Mouse (Mus musculus) intestine, embryonic 16.5 days (tissue): ENCODE results near the gene Stx5a. TPM values are rescaled to one million over a fixed set of nuclear protein-coding genes. Genes with fewer than 3 reads are reported as not detected.
"Not testable (repeated sequence)": the region's sequence is repeated elsewhere in the genome, so short reads cannot be mapped to it uniquely, and the experiment has no call there.

Experiments used
- ATAC-seq: fragments of 200-750 bp; cut with Nextera tagmentation; 2 replicates; pipeline ENCODE4 v1.8.0; 2017; ENCODE audit warnings: moderate TSS enrichment, moderate library complexity
- H3K27ac ChIP-seq: fragments of 300-500 bp; sonication (generic); 2 replicates; pipeline ENCODE4 v1.5.1; 2014; ENCODE audit warnings: mild to moderate bottlenecking, low read length
- H3K27me3 ChIP-seq: fragments of 300-500 bp; sonication (generic); replicated peaks from 2 replicates; pipeline ENCODE4 v1.6.1; 2014; ENCODE audit warnings: low read length, control low read depth, mixed read lengths; ENCODE audit not compliant: control insufficient read depth, insufficient read depth
- H3K36me3 ChIP-seq: fragments of 300-500 bp; sonication (generic); 2 replicates; pipeline ENCODE4 v1.6.1; 2014; ENCODE audit warnings: low read length, control low read depth; ENCODE audit not compliant: control insufficient read depth, insufficient read depth
- H3K4me1 ChIP-seq: fragments of 300-500 bp; sonication (generic); 2 replicates; pipeline ENCODE4 v1.6.1; 2014; ENCODE audit warnings: low read length, control low read depth, mixed read lengths; ENCODE audit not compliant: control insufficient read depth, insufficient read depth
- H3K4me2 ChIP-seq: fragments of 300-500 bp; sonication (generic); 2 replicates; pipeline ENCODE4 v1.6.1; 2014; ENCODE audit warnings: low read depth, low read length, control low read depth
- H3K4me3 ChIP-seq: fragments of 300-500 bp; sonication (generic); 2 replicates; pipeline ENCODE4 v1.5.1; 2014; ENCODE audit warnings: mild to moderate bottlenecking, low read length
- H3K9ac ChIP-seq: fragments of 300-500 bp; sonication (generic); 2 replicates; pipeline ENCODE4 v1.6.1; 2014; ENCODE audit warnings: low read depth, low read length
- H3K9me3 ChIP-seq: fragments of 300-500 bp; sonication (generic); 2 replicates; pipeline ENCODE4 v1.6.1; 2016; ENCODE audit warnings: low read length, control low read depth; ENCODE audit not compliant: control insufficient read depth
- WGBS: fragments of 180-500 bp; shearing (Covaris S2); extraction: QIAGEN DNeasy Blood & Tissue Kit; methylation state at CpG from one replicate; pipeline ENCODE4 v1.1.7; 2014; 5-methylcytosine and 5-hydroxymethylcytosine counted together
- polyA plus RNA-seq: library from polyadenylated mRNA; unstranded; fragments of >200 nt; fragmentation: Nextera tagmentation; extraction: Ambion mirVana; gene quantifications from 2 replicates; pipeline ENCODE4 v1.2.1, GENCODE M21; 2015

The Stx5a gene
- polyA plus RNA-seq, 1 experiment from 2014 or later, result 124 TPM

DNA sequence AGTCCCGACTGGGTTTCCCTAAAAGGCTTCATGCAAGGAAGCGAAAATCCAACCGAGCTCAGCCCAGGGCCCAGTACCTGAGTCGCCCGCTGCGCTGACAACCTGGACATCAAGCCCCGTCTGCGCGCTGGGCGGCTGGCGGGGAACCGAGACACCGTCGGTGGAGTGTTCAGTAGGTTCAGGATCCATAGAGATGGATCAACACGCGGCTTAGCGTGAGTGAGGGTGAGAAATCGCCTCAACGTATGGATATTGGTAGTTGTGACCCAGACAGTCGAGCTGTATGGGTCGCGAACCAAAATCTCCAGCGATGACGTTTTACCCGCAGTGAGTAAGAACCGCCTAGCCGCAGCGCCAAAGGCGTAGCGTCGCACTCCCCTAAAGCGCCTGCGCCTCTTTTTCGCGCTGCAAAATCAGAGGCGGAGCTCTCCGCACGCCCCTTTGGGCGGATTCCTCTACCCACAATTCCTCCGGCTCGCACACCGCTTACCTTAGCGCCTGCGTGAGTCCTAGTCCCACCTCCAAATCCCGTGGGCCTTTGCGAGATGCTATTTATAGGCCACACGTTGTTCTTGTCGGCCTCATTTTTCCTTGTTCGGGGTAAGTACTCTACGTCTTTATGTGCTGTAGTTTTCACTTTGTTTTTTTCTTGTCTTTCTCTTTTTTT is 18.2 kb upstream of the Stx5a start, which contains the start of gene Slc3a2:
Slc3a2 (minus strand) TSS at position 463 of the 667 bp plus-strand sequence.
- H3K27me3 ChIP-seq, result no peaks in the 10 kb centered on the region
- peak; percentile 96 for ATAC-seq
- no peaks in the 10 kb centered on the region for H3K9me3 ChIP-seq
- H3K9ac ChIP-seq, result peak within 1 kb of the TSS; percentile 90
- peak within 1 kb of the TSS; percentile 59 for H3K4me3 ChIP-seq
- H3K36me3 ChIP-seq, result peaks cover 3% of the 10 kb centered on the region; the same call in 1 of the 2 replicates
- peaks cover 13% of the 10 kb centered on the region for H3K4me1 ChIP-seq
- peak within 1 kb of the TSS; percentile 99 for H3K27ac ChIP-seq
- H3K4me2 ChIP-seq, result peak within 1 kb of the TSS; percentile 60
- WGBS, result under 1% methylated on average over 50 of the region's 50 CpGs

DNA sequence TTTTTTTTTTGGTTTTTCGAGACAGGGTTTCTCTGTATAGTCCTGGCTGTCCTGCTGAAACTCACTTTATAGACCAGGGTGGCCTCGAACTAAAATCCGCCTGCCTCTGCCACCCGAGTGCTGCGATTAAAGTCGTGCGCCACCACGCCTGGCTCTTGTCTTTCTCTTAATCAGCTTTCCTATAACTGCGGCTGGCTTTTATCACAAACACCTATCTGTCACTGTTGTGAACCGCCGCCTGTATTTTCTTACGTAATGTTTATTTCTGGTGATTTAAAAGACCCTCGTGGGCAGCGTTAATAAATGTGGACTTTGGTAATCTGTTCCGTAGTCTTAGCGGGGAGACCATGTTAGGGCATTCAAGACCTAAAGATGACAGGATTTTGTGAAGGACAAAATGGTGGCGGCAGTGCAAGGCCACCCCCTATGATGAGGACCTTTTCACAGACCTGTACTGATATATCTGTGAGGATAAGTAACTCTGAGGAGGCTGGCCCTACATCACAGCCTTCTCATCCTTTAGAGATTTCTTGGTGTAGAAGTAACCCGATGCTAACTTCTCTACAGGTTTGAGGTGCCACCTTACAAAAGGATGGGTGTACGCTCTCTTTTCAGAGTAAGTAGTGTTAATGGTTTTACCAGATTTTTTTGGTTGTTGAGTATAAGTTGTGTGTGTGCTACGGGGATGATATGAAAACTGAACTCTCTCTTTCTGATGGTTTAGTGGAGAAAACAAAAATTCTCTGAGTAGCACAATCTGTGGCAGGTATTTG is 17.5 kb upstream of the Stx5a start:
- under 1% methylated on average over 20 of the region's 20 CpGs for WGBS
- no peak for ATAC-seq
- H3K4me1 ChIP-seq, result peaks cover 13% of the 10 kb centered on the region

DNA sequence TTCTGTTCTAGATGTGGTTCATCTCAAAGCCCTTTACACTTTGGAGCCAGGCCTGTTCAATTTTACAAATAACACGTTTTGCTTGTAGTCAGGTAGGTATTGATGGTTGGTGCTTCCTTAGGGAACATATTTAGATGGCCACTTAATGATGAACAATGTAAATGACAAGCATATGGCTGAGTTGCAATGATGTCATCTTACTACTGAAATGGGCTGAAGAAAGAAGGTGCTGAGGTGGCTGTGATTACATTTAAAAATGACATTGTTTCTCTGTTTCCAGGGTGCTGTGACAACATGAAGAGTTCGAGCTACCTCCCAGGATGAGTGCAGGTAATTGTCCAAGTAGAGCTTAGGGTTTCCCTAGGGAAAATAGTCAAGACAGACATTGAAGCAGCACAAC is 16.8 kb upstream of the Stx5a start:
- Histone ChIP-seq H3K27ac (no peak overlapping the region), H3K4me1 (peaks cover 13% of the 10 kb centered on the region), H3K27me3 (no peaks in the 10 kb centered on the region), H3K36me3 (peaks cover 3% of the 10 kb centered on the region; the same call in 1 of the 2 replicates), H3K4me2 (peak overlapping the region; percentile 53), H3K9ac (peak overlapping the region; percentile 77), H3K4me3 (peak overlapping the region; percentile 59), H3K9me3 (no peaks in the 10 kb centered on the region)
- ATAC-seq, result no peak
- WGBS, result 4% methylated on average over 2 of the region's 2 CpGs

More for the DNA sequence above, 17.5 kb upstream of the Stx5a start:
- no peaks in the 10 kb centered on the region for H3K9me3 ChIP-seq
- H3K4me2 ChIP-seq, result peak overlapping the region; percentile 53
- H3K9ac ChIP-seq, result peak overlapping the region; percentile 77
- peak overlapping the region; percentile 67 for H3K27ac ChIP-seq
- peak overlapping the region; percentile 59 for H3K4me3 ChIP-seq
- no peaks in the 10 kb centered on the region for H3K27me3 ChIP-seq
- peaks cover 3% of the 10 kb centered on the region; the same call in 1 of the 2 replicates for H3K36me3 ChIP-seq

DNA sequence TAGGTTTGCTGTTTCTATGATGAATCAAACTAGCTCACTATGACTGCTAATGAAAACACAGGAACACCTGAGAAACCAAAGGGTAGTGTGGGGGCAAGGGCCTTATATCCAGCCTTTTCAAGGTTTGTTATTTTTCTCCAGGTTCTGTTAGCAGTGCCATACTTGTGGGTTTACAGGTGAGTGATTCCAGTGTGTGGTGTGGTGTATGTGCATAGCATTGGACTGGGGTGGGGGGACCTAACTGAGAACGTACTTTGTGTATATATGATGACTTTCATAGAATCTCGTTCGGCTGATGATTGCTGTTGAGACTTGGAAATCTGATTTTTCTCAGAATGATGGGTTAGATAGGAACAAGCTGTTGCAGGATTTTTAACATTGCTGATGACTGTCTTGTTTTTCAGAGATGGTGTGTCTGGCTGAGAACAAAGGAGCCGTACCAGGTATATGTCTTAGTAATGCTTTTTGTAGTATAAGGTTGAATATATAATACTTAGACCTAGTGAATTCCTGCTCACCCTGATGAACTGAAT is 16.1 kb upstream of the Stx5a start:
- Histone ChIP-seq H3K36me3 (peaks cover 3% of the 10 kb centered on the region; the same call in 1 of the 2 replicates), H3K27ac (peak overlapping the region; percentile 8; the same call in 1 of the 2 replicates)
- WGBS, result 41% methylated on average over 4 of the region's 4 CpGs

DNA sequence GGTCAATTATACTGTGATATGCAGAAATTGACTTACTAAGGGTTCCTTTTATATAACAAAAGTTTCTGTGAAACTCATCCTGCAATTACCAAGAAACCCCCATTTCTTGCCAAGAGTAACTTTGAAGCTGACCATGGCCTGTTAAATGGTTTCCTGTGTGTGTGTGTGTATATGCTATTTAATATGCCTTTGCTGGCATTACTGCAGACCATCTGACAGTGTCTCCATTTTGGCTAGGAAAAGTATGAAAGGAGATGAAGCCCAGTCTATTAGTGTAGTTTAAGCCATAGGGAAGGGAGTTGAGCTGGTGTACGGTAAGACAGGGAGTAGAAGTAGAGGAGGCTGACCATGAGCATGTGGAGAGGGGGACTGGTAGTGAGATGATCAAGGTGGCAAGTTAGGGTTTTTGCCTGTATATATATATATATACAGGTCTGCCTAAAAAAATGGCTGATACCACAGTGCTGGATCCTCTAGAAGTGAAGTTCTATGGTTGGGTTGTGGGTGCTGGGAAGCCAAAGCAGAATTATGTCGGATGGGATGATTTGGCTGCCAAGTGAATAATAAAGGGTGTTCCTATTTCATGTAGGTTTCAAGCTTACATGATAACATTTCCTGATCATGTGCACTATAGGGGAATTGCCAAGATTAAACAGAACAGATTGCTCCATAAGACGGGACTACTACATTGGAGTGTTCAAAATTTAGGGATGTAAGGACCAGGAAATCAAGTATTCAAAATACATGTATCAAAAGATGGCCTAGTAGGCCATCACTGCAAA is 14.4 kb upstream of the Stx5a start:
- ATAC-seq, result no peak
- Histone ChIP-seq H3K9ac (no peak overlapping the region), H3K27ac (peak overlapping the region; percentile 30; the same call in 1 of the 2 replicates), H3K36me3 (peaks cover 3% of the 10 kb centered on the region; the same call in 1 of the 2 replicates), H3K4me2 (no peak overlapping the region), H3K4me3 (no peak overlapping the region), H3K27me3 (no peaks in the 10 kb centered on the region), H3K9me3 (no peaks in the 10 kb centered on the region), H3K4me1 (peaks cover 9% of the 10 kb centered on the region; the same call in 1 of the 2 replicates)
- whole genome bisulfite sequencing, result 29% methylated on average over 3 of the region's 3 CpGs

More for the DNA sequence above, 16.1 kb upstream of the Stx5a start:
- Histone ChIP-seq H3K4me1 (peaks cover 13% of the 10 kb centered on the region), H3K27me3 (no peaks in the 10 kb centered on the region), H3K4me2 (peak overlapping the region; percentile 53), H3K9me3 (no peaks in the 10 kb centered on the region), H3K9ac (peak overlapping the region; percentile 77), H3K4me3 (peak overlapping the region; percentile 59)
- no peak for ATAC-seq

DNA sequence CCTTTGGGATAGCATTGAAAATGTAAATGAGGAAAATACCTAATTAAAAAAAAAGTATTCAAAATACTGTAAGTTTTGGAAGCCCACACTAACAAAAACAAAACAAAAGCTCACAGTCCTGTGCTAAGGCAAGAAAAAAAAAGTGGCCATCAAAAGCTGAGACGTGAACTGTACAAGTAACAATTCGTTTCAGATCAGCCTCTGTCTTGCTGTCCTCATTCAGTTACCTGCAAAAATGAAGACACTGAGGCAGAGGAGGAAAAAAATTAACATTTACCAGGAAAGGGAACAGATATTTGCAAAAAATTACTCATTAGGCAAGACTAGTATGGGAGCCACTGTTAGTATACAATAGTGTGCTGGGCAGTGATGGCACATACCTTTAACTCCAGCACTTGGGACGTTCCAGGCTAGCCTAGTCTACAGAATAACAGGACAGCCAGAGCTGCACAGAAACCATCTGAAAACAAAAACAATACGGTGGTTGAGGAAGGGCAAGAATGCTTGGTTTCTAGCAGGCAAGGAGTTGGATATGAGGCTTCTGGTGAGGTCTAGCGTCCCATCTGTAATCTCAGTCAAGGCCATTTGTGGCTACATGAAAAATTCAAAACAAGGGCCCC is 13.6 kb upstream of the Stx5a start:
- H3K4me1 ChIP-seq, result peaks cover 9% of the 10 kb centered on the region; the same call in 1 of the 2 replicates
- no peak overlapping the region for H3K4me2 ChIP-seq
- no peak overlapping the region for H3K9ac ChIP-seq
- H3K27me3 ChIP-seq, result no peaks in the 10 kb centered on the region
- H3K27ac ChIP-seq, result no peak overlapping the region
- ATAC-seq, result no peak
- H3K9me3 ChIP-seq, result no peaks in the 10 kb centered on the region
- WGBS, result 23% methylated on average over 5 of the region's 5 CpGs
- H3K36me3 ChIP-seq, result peaks cover 3% of the 10 kb centered on the region; the same call in 1 of the 2 replicates
- no peak overlapping the region for H3K4me3 ChIP-seq

DNA sequence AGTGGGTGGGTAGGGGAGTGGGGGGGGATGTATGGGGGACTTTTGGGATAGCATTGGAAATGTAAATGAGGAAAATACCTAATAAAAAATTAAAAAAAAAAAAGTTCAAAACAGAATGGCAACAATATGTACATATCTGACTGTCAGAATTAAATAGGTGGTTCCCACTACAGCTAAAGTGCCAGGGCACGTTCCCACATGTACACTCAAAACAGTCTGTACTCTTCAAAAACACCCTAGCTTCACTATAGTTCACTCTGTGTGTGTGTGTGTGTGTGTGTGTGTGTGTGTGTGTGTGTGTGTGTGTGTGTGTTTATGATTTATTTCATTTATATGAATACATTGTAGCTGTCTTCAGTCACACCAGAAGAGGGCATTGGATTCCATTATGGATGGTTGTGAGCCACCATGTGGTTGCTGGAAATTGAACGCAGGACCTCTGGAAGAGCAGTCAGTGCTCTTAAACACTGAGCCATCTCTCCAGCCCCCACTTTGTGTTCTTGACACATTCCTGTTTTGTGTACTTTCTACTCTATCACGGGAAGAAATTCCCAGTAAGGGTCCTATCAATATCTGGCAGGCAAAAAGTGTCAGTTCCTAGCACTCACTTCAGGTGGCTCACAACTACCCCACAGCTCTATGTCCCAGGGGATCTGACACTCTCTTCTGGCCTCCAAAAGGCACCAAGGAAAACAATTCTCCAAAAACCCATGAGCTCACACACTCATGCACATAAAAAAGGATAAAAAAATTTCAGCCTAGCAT is 12.7 kb upstream of the Stx5a start:
- ATAC-seq, result not testable (repeated sequence)
- 45% methylated on average over 3 of the region's 3 CpGs for WGBS

DNA sequence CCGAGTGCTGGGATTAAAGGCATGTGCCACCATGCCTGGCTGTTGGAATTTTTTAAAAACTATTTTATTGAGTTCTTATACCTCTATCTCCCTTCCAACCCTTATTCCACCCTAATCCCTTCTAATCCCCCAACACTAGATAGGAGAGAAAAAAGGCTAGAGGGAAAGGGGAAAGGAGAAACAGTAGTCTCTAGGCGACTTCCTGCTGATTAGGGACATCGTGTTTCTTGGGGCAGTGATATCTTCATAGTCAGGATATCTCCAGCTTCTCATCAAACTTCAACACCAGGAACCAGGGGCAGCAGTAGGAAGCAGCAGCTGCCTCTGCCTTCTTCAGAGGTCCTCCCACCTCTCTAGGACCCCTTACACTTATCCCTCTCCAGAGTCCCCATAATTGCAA is 6.9 kb upstream of the Stx5a start:
- 69% methylated on average over 3 of the region's 3 CpGs for WGBS
- Histone ChIP-seq H3K27me3 (no peaks in the 10 kb centered on the region), H3K36me3 (no peaks in the 10 kb centered on the region; the same call in 1 of the 2 replicates), H3K4me3 (no peak overlapping the region), H3K9me3 (no peaks in the 10 kb centered on the region), H3K27ac (no peak overlapping the region), H3K4me1 (peaks cover 4% of the 10 kb centered on the region), H3K9ac (no peak overlapping the region), H3K4me2 (no peak overlapping the region)
- no peak for ATAC-seq

More for the DNA sequence above, 12.7 kb upstream of the Stx5a start:
- H3K4me3 ChIP-seq, H3K4me1 ChIP-seq, H3K9me3 ChIP-seq, H3K4me2 ChIP-seq, H3K27ac ChIP-seq, H3K27me3 ChIP-seq, H3K36me3 ChIP-seq, H3K9ac ChIP-seq: not testable (repeated sequence)
